Mouse (Mus musculus) MEL (cell line): ENCODE measurements around the gene Lrrc74a. TPM values are rescaled to one million over a fixed set of nuclear protein-coding genes. Genes with fewer than 3 reads are reported as not detected.

Source experiments
- DNase-seq: peaks from one replicate; pipeline ENCODE4 v3.0.0; 2011; ENCODE audit warnings: low read depth, low spot score
- H3K27ac ChIP-seq: 2 replicates; pipeline ENCODE4 v1.5.1; 2012; ENCODE audit warnings: low read depth, mild to moderate bottlenecking, control low read depth, low read length, moderate library complexity; ENCODE audit not compliant: control insufficient read depth
- H3K27me3 ChIP-seq, 2 experiments: fragments of 150-350 bp in 1 of 2; sonication (generic) in 1 of 2; 2 replicates each; pipeline ENCODE4 v1.6.1; 2012; ENCODE audit warnings: low read length in 2 of 2, mild to moderate bottlenecking in 2 of 2, improper control_type of control experiment in 1 of 2, moderate library complexity in 1 of 2; ENCODE audit not compliant: insufficient read depth in 2 of 2, control insufficient read depth in 1 of 2
- H3K36me3 ChIP-seq, 2 experiments: 2 replicates each; pipeline ENCODE4 v1.6.1; 2012 to 2014; ENCODE audit warnings: low read length in 2 of 2, improper control_type of control experiment in 1 of 2, inconsistent platforms in 1 of 2, mild to moderate bottlenecking in 1 of 2; ENCODE audit not compliant: insufficient read depth in 2 of 2, control insufficient read depth in 1 of 2
- H3K4me1 ChIP-seq, 2 experiments: fragments of 150-350 bp in 1 of 2; sonication (generic) in 1 of 2; 2 replicates each; pipeline ENCODE4 v1.6.1; 2012; ENCODE audit warnings: low read length in 2 of 2, improper control_type of control experiment in 1 of 2, mild to moderate bottlenecking in 1 of 2; ENCODE audit not compliant: insufficient read depth in 2 of 2, control insufficient read depth in 1 of 2
- H3K4me3 ChIP-seq, 2 experiments: fragments of 150-350 bp in 1 of 2; sonication (generic) in 1 of 2; 2 replicates each; pipeline ENCODE4 v1.5.1; 2012; ENCODE audit warnings: low read depth in 2 of 2, low read length in 2 of 2, mild to moderate bottlenecking in 2 of 2, moderate library complexity in 2 of 2, control low read depth in 1 of 2, improper control_type of control experiment in 1 of 2; ENCODE audit not compliant: control insufficient read depth in 1 of 2, insufficient read depth in 1 of 2
- H3K79me2 ChIP-seq: 2 replicates; pipeline ENCODE4 v1.6.1; 2012; ENCODE audit warnings: mild to moderate bottlenecking, low read length, moderate library complexity; ENCODE audit not compliant: control insufficient read depth, poor library complexity, insufficient read depth
- H3K9ac ChIP-seq: 2 replicates; pipeline ENCODE4 v1.6.1; 2012; ENCODE audit warnings: low read depth, mild to moderate bottlenecking, control low read depth, low read length, moderate library complexity; ENCODE audit not compliant: control insufficient read depth, poor library complexity, severe bottlenecking
- H3K9me3 ChIP-seq: fragments of 150-350 bp; sonication (generic); replicated peaks from 2 replicates; pipeline ENCODE4 v1.6.1; 2012; ENCODE audit warnings: mild to moderate bottlenecking, low read length, improper control_type of control experiment, moderate library complexity; ENCODE audit not compliant: insufficient read depth
- BHLHE40 ChIP-seq: IDR thresholded peaks from 2 replicates; pipeline ENCODE4 v1.6.1; 2012; ENCODE audit warnings: low read depth, mild to moderate bottlenecking, inconsistent platforms, low read length, improper control_type of control experiment, borderline replicate concordance
- CHD2 ChIP-seq: IDR thresholded peaks from 2 replicates; pipeline ENCODE4 v1.6.1; 2011; ENCODE audit warnings: low read length, improper control_type of control experiment
- CTCF ChIP-seq, 3 experiments: IDR thresholded peaks in 2 of 3; conservative IDR thresholded peaks in 1 of 3; 2 replicates each; pipeline ENCODE4 v1.5.1; 2011 to 2012; ENCODE audit warnings: low read length in 3 of 3, low read depth in 2 of 3, mild to moderate bottlenecking in 2 of 3, improper control_type of control experiment in 1 of 3, inconsistent platforms in 1 of 3, mixed read lengths in 1 of 3, moderate library complexity in 1 of 3; ENCODE audit not compliant: control insufficient read depth in 1 of 3, insufficient read depth in 1 of 3, poor library complexity in 1 of 3, severe bottlenecking in 1 of 3
- E2F4 ChIP-seq: IDR thresholded peaks from 2 replicates; pipeline ENCODE4 v1.6.1; 2011; ENCODE audit warnings: low read depth, low read length, improper control_type of control experiment, borderline replicate concordance
- HCFC1 ChIP-seq: IDR thresholded peaks from 2 replicates; pipeline ENCODE4 v1.6.1; 2012; ENCODE audit warnings: low read depth, mild to moderate bottlenecking, inconsistent platforms, low read length, improper control_type of control experiment, moderate library complexity
- JUND ChIP-seq: IDR thresholded peaks from 2 replicates; pipeline ENCODE4 v1.6.1; 2011; ENCODE audit warnings: low read depth, mild to moderate bottlenecking, improper control_type of control experiment, low read length
- MAFK ChIP-seq: IDR thresholded peaks from 2 replicates; pipeline ENCODE4 v1.6.1; 2011; ENCODE audit warnings: low read depth, mild to moderate bottlenecking, low read length, improper control_type of control experiment, borderline replicate concordance
- MAX ChIP-seq: IDR thresholded peaks from 2 replicates; pipeline ENCODE4 v1.6.1; 2011; ENCODE audit warnings: low read length, improper control_type of control experiment
- MEF2A ChIP-seq: IDR thresholded peaks from 2 replicates; pipeline ENCODE4 v1.6.1; 2014; ENCODE audit warnings: low read depth, mild to moderate bottlenecking, inconsistent platforms, low read length, improper control_type of control experiment; ENCODE audit not compliant: poor library complexity, insufficient replicate concordance, severe bottlenecking; ENCODE audit errors: extremely low read depth
- MXI1 ChIP-seq: IDR thresholded peaks from 2 replicates; pipeline ENCODE4 v1.6.1; 2011; ENCODE audit warnings: mild to moderate bottlenecking, low read depth, low read length, improper control_type of control experiment
- MYB ChIP-seq: IDR thresholded peaks from 2 replicates; pipeline ENCODE4 v1.6.1; 2011; ENCODE audit warnings: mild to moderate bottlenecking, low read depth, low read length, improper control_type of control experiment
- MYC ChIP-seq: IDR thresholded peaks from 2 replicates; pipeline ENCODE4 v1.6.1; 2011; ENCODE audit warnings: low read depth, mild to moderate bottlenecking, low read length, improper control_type of control experiment, moderate library complexity
- NELFE ChIP-seq: IDR thresholded peaks from 2 replicates; pipeline ENCODE4 v1.6.1; 2011; ENCODE audit warnings: low read depth, low read length, improper control_type of control experiment
- POLR2AphosphoS2 ChIP-seq: IDR thresholded peaks from 2 replicates; pipeline ENCODE4 v1.6.1; 2011; ENCODE audit warnings: low read length, improper control_type of control experiment
- POLR2AphosphoS5 ChIP-seq: IDR thresholded peaks from 2 replicates; pipeline ENCODE4 v1.6.1; 2012; ENCODE audit warnings: low read depth, borderline replicate concordance, mild to moderate bottlenecking, inconsistent platforms, low read length, moderate library complexity, mixed read lengths
- RCOR1 ChIP-seq: IDR thresholded peaks from 2 replicates; pipeline ENCODE4 v1.6.1; 2012; ENCODE audit warnings: low read depth, mild to moderate bottlenecking, inconsistent platforms, low read length, improper control_type of control experiment
- SIN3A ChIP-seq: IDR thresholded peaks from 2 replicates; pipeline ENCODE4 v1.6.1; 2012; ENCODE audit warnings: low read length, improper control_type of control experiment, inconsistent platforms
- SMC3 ChIP-seq: IDR thresholded peaks from 2 replicates; pipeline ENCODE4 v1.6.1; 2011; ENCODE audit warnings: low read depth, low read length, improper control_type of control experiment
- TBP ChIP-seq: IDR thresholded peaks from 2 replicates; pipeline ENCODE4 v1.8.0; 2011; ENCODE audit warnings: low read depth, low read length, improper control_type of control experiment
- TCF12 ChIP-seq: IDR thresholded peaks from 2 replicates; pipeline ENCODE4 v1.6.1; 2014; ENCODE audit warnings: low read depth, mild to moderate bottlenecking, inconsistent platforms, low read length, improper control_type of control experiment, moderate library complexity
- ZC3H11A ChIP-seq: IDR thresholded peaks from 2 replicates; pipeline ENCODE4 v1.6.1; 2012; ENCODE audit warnings: low read depth, mild to moderate bottlenecking, inconsistent platforms, low read length, improper control_type of control experiment
- ZKSCAN1 ChIP-seq: IDR thresholded peaks from 2 replicates; pipeline ENCODE4 v1.6.1; 2012; ENCODE audit warnings: low read depth, mild to moderate bottlenecking, inconsistent platforms, low read length, improper control_type of control experiment, moderate library complexity
- ZNF384 ChIP-seq: IDR thresholded peaks from 2 replicates; pipeline ENCODE4 v1.6.1; 2012; ENCODE audit warnings: low read depth, mild to moderate bottlenecking, inconsistent platforms, low read length, improper control_type of control experiment
- polyA plus RNA-seq, 2 experiments: library from polyadenylated mRNA; stranded (reverse) in 1 of 2; unstranded in 1 of 2; fragments of >175 nt in 1 of 2; fragments of >200 nt in 1 of 2; gene quantifications; 2 replicates each; pipeline versions ENCODE4 v1.2.1 to v1.2.4; 2012; ENCODE audit warnings: low replicate concordance in 2 of 2, low read depth in 1 of 2; ENCODE audit not compliant: insufficient read length in 2 of 2, insufficient read depth in 1 of 2, missing spikeins in 1 of 2
- total RNA-seq: library from RNA; depleted of rRNA; stranded (reverse); fragments of 300-350 nt; gene quantifications from 2 replicates; pipeline ENCODE4 v1.2.3, GENCODE M21; 2012

Gene Lrrc74a
- total and polyA plus RNA-seq, 3 experiments = not detected

GRCm38 (mm10) chr12:86798773-86799540 lies 64.8 kb downstream of the Lrrc74a start:
- H3K79me2 ChIP-seq = no peaks in the 10 kb centered on the region
- H3K27me3 ChIP-seq = no peaks in the 10 kb centered on the region
- H3K36me3 ChIP-seq = peaks cover 0 to 8% of the 10 kb centered on the region in 2 experiments; a peak in 2 of 4 replicates
- H3K4me1 ChIP-seq = peaks cover 5 to 28% of the 10 kb centered on the region in 2 experiments; a peak in 3 of 4 replicates
- H3K9ac ChIP-seq = peak overlapping the region; percentile 49
- peak; percentile 77 for DNase-seq
- TF ChIP-seq E2F4 (no peak), SIN3A (0 out of 2 replicates have a peak, but pooled peaks have one; percentile 32), RCOR1 (peak; percentile 69; the same call in 1 of the 2 replicates), MXI1 (peak; percentile 37; the same call in 1 of the 2 replicates), SMC3 (peak; percentile 53), POLR2AphosphoS2 (no peak), ZNF384 (0 out of 2 replicates have a peak, but pooled peaks have one; percentile 38), JUND (no peak), HCFC1 (0 out of 2 replicates have a peak, but pooled peaks have one; percentile 28), CHD2 (no peak), CTCF (IDR thresholded peaks at IDR 0.05 in 2 of 3, conservative IDR thresholded peaks at IDR 0.05 in 1 of 3; ENCODE audit: control insufficient read depth in 1 of 3, insufficient read depth in 1 of 3, low read depth in 2 of 3, low read length in 3 of 3, poor library complexity in 1 of 3, severe bottlenecking in 1 of 3) (peak; percentile 74 to 94 (median 82)), MYC (no peak), ZC3H11A (peak; percentile 32; the same call in 1 of the 2 replicates), NELFE (no peak; the same call in 1 of the 2 replicates), TCF12 (0 out of 2 replicates have a peak, but pooled peaks have one; percentile 7), MAX (no peak), MEF2A (no peak)
- no peak overlapping the region for H3K27ac ChIP-seq
- H3K4me3 ChIP-seq = peak overlapping the region; percentile 40 to 54
- H3K9me3 ChIP-seq = no peaks in the 10 kb centered on the region

- Histone ChIP-seq H3K27me3 (no peaks in the 10 kb centered on the region), H3K27ac (no peak overlapping the region), H3K36me3 (peaks cover 0 to 8% of the 10 kb centered on the region in 2 experiments; a peak in 2 of 4 replicates), H3K79me2 (no peaks in the 10 kb centered on the region), H3K9ac (no peak overlapping the region), H3K9me3 (no peaks in the 10 kb centered on the region), H3K4me1 (peaks cover 5 to 31% of the 10 kb centered on the region in 2 experiments; a peak in 3 of 4 replicates), H3K4me3 (no peak overlapping the region)
- no peak for DNase-seq
- TF ChIP-seq ZNF384 (no peak), POLR2AphosphoS2 (no peak), BHLHE40 (no peak), CTCF (IDR thresholded peaks at IDR 0.05 in 2 of 3, conservative IDR thresholded peaks at IDR 0.05 in 1 of 3; ENCODE audit: control insufficient read depth in 1 of 3, insufficient read depth in 1 of 3, low read depth in 2 of 3, low read length in 3 of 3, poor library complexity in 1 of 3, severe bottlenecking in 1 of 3) (no peak), MYC (no peak), POLR2AphosphoS5 (no peak), MAX (no peak), TBP (no peak), ZC3H11A (no peak), MYB (no peak), MAFK (no peak), ZKSCAN1 (no peak)
Observed at GRCm38 (mm10) chr12:86799786-86800185, 65.6 kb downstream of the Lrrc74a start.
